In the genomic region with DNA sequence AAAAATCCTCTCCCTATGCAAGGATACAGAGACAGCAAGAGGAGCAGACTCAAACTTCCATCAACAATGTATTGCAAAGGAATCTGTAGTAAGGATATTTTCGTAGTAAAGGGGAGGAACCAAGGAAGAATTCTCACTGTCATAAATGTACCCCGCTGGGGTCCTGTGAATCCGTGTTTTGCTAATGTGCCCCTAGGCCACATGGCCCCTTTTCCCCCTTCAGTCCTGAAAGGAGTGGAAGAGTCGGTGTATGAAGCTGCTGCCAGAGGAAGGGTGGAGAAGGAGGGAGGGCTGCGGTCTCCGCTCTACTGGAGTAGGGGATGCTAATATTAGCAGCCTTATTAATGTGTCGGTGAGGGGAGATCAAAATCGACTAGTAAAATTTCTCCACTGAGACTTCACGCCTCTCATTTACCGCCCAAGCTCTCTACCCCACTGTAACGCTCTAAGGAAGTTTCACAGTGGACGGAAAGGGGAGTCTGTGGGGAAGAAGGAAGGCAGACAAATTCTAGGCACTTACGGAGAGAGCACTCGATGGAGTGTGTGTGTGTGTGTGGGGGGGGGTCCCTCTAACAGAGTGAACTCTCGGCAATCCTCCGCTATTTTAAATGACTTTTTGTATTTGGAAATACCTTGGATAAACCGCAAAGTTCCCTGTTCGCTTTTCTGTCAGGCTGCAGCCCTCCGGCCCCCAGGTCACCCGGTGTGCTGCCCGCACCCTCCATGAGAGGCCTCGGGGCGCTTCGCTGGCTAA, we compare ENCODE assay signal across 11 mouse cellular contexts. TPM values are rescaled to one million over a fixed set of nuclear protein-coding genes. Genes with fewer than 3 reads are reported as not detected.
DNase-seq lines count a peak whose midpoint lies in the region; ATAC-seq lines count a peak whose summit lies in the region.
"Had no signal": no experiment of that assay in that cellular context is flagged by ENCODE, and none has a peak within 500 bp of the region (broad histone marks: within the 10 kb centered on the region; RNA-seq: fewer than 3 reads in every experiment).

No protein-coding gene starts in this region.

- H3K27ac ChIP-seq in kidney, embryonic 16.5 days (ENCODE audit: low read length): no peak overlapping the region
- H3K27ac ChIP-seq in embryonic facial prominence, embryonic 11.5 days (replicated peaks; ENCODE audit: low read depth, low read length): peak overlapping the region; percentile 81
- H3K27ac ChIP-seq in hindbrain, embryonic 16.5 days (ENCODE audit: low read depth, low read length): no peak overlapping the region
- H3K27ac ChIP-seq in neural tube, embryonic 11.5 days (ENCODE audit: low read depth, low read length): no peak overlapping the region

- H3K4me2 ChIP-seq in kidney, embryonic 16.5 days (replicated peaks; ENCODE audit: low read depth, low read length): peak overlapping the region; percentile 72
- H3K4me2 ChIP-seq in embryonic facial prominence, embryonic 11.5 days (ENCODE audit: low read depth, low read length): peak overlapping the region; percentile 75
- peak overlapping the region; percentile 77; the same call in 1 of the 2 replicates for H3K4me2 ChIP-seq in hindbrain, embryonic 16.5 days (ENCODE audit: low read length)
- peak overlapping the region; percentile 10 for H3K4me2 ChIP-seq in neural tube, embryonic 11.5 days (ENCODE audit: low read depth)

- intact Hi-C loops in left cerebral cortex, postnatal 36 days (cut with DNase I): loop anchor here (5.0 to 10.0 kb wide), 2 partner anchors 766 to 1023 kb away; no protein-coding TSS in a partner anchor

- H3K9ac ChIP-seq in kidney, embryonic 16.5 days (replicated peaks; ENCODE audit: low read length): no peak overlapping the region
- peak overlapping the region; percentile 82 for H3K9ac ChIP-seq in embryonic facial prominence, embryonic 11.5 days (replicated peaks; ENCODE audit: low read length)
- no peak overlapping the region for H3K9ac ChIP-seq in hindbrain, embryonic 16.5 days (ENCODE audit: low read depth, low read length)
- H3K9ac ChIP-seq in neural tube, embryonic 11.5 days (ENCODE audit: low read length): no peak overlapping the region

- DNase-seq in kidney, adult 18-20 months: no peak
- peak; percentile 45 for DNase-seq in embryonic facial prominence, embryonic 11.5 days (ENCODE audit: low spot score)
- DNase-seq in neural tube, embryonic 11.5 days (ENCODE audit: low spot score): peak; percentile 53
- no peak for DNase-seq in ovary, postnatal 14 days (ENCODE audit: low spot score)
- no peak for DNase-seq in left cerebral cortex, postnatal 36 days (ENCODE audit: low spot score in 2 of 2)
- DNase-seq: gastrocnemius, postnatal 10 days; lung, postnatal 10 days had no signal

- H3K4me1 ChIP-seq in kidney, embryonic 16.5 days (ENCODE audit: insufficient read depth, low read length): peaks cover 7% of the 10 kb centered on the region
- H3K4me1 ChIP-seq in embryonic facial prominence, embryonic 11.5 days (ENCODE audit: control insufficient read depth, insufficient read depth, low read length): peaks cover 2% of the 10 kb centered on the region; the same call in 1 of the 2 replicates
- peaks cover 14% of the 10 kb centered on the region for H3K4me1 ChIP-seq in hindbrain, embryonic 16.5 days (ENCODE audit: control insufficient read depth, insufficient read depth, low read depth, low read length)
- H3K4me1 ChIP-seq in neural tube, embryonic 11.5 days (ENCODE audit: control insufficient read depth, insufficient read depth, low read length): peaks cover 5% of the 10 kb centered on the region; the same call in 1 of the 2 replicates

- no peaks in the 10 kb centered on the region for H3K9me3 ChIP-seq in kidney, embryonic 16.5 days (ENCODE audit: low read length)
- H3K9me3 ChIP-seq in embryonic facial prominence, embryonic 11.5 days (replicated peaks; ENCODE audit: control insufficient read depth, low read length): no peaks in the 10 kb centered on the region
- no peaks in the 10 kb centered on the region for H3K9me3 ChIP-seq in hindbrain, embryonic 16.5 days (ENCODE audit: control insufficient read depth, low read length)
- H3K9me3 ChIP-seq in neural tube, embryonic 11.5 days (ENCODE audit: control insufficient read depth, low read length): no peaks in the 10 kb centered on the region

- ATAC-seq in kidney, embryonic 16.5 days (ENCODE audit: low FRiP score, low TSS enrichment): no peak
- no peak for ATAC-seq in embryonic facial prominence, embryonic 11.5 days (replicated peaks; ENCODE audit: insufficient number of reproducible peaks, low FRiP score, low TSS enrichment, low read depth)
- ATAC-seq in hindbrain, embryonic 16.5 days: no peak
- no peak for ATAC-seq in neural tube, embryonic 11.5 days (ENCODE audit: insufficient read depth, low FRiP score, low TSS enrichment)
- no peak for ATAC-seq in erythroblast, adult 5-6 weeks (replicated peaks; ENCODE audit: low FRiP score, poor library complexity, severe bottlenecking)

- no peaks in the 10 kb centered on the region for H3K36me3 ChIP-seq in kidney, embryonic 16.5 days (ENCODE audit: insufficient read depth, low read length)
- H3K36me3 ChIP-seq in embryonic facial prominence, embryonic 11.5 days (replicated peaks; ENCODE audit: control insufficient read depth, insufficient read depth, low read depth, low read length): no peaks in the 10 kb centered on the region
- H3K36me3 ChIP-seq in hindbrain, embryonic 16.5 days (ENCODE audit: control insufficient read depth, insufficient read depth, low read length): no peaks in the 10 kb centered on the region
- no peaks in the 10 kb centered on the region for H3K36me3 ChIP-seq in neural tube, embryonic 11.5 days (ENCODE audit: control insufficient read depth, insufficient read depth, low read length)

- peak overlapping the region; percentile 45 for H3K4me3 ChIP-seq in kidney, embryonic 16.5 days (ENCODE audit: low read length)
- H3K4me3 ChIP-seq in embryonic facial prominence, embryonic 11.5 days (ENCODE audit: low read depth, low read length): peak overlapping the region; percentile 66
- peak overlapping the region; percentile 35; the same call in 1 of the 2 replicates for H3K4me3 ChIP-seq in hindbrain, embryonic 16.5 days (ENCODE audit: low read length)
- no peak overlapping the region for H3K4me3 ChIP-seq in neural tube, embryonic 11.5 days (ENCODE audit: low read depth, low read length)

- under 1% methylated on average over 24 of the region's 24 CpGs for WGBS in kidney, embryonic 16.5 days
- under 1% methylated on average over 24 of the region's 24 CpGs for WGBS in embryonic facial prominence, embryonic 11.5 days
- 2% methylated on average over 24 of the region's 24 CpGs for WGBS in hindbrain, embryonic 16.5 days
- WGBS in neural tube, embryonic 11.5 days: under 1% methylated on average over 24 of the region's 24 CpGs

- H3K27me3 ChIP-seq in kidney, embryonic 16.5 days (ENCODE audit: insufficient read depth, low read length): peaks cover 93% of the 10 kb centered on the region
- peaks cover 32% of the 10 kb centered on the region for H3K27me3 ChIP-seq in embryonic facial prominence, embryonic 11.5 days (ENCODE audit: control insufficient read depth, insufficient read depth, low read length)
- H3K27me3 ChIP-seq in hindbrain, embryonic 16.5 days (replicated peaks; ENCODE audit: control insufficient read depth, insufficient read depth, low read length): peaks cover 53% of the 10 kb centered on the region
- H3K27me3 ChIP-seq in neural tube, embryonic 11.5 days (ENCODE audit: control insufficient read depth, insufficient read depth, low read length): peaks cover 81% of the 10 kb centered on the region

RNA-seq across cellular contexts. Expression of gene Dlx5, which starts 1.3 kb away (rescaled TPM):
- 0.22 and 0.47 TPM in 2 replicates for polyA plus RNA-seq in kidney, embryonic 16.5 days (2015; fragmentation: Nextera tagmentation; extraction: Ambion mirVana)
- 54.5 and 63.8 TPM in 2 replicates for polyA plus RNA-seq in embryonic facial prominence, embryonic 11.5 days (2014; fragmentation: Nextera tagmentation; extraction: Ambion mirVana)
- 3.7 TPM in 1 of 2 replicates, not detected in the other for polyA plus RNA-seq in hindbrain, embryonic 16.5 days (2015; fragmentation: Nextera tagmentation; extraction: Ambion mirVana)
- 0.74 and 0.97 TPM in 2 replicates for polyA plus RNA-seq in neural tube, embryonic 11.5 days (2014; fragmentation: Nextera tagmentation; extraction: Ambion mirVana)
- 1 to 10 TPM; 7.4 to 9.6 TPM for total RNA-seq in left cerebral cortex, postnatal 36 days (2021)
- total RNA-seq in erythroblast, adult 5-6 weeks (2015; ENCODE audit: low replicate concordance): not detected in 2 replicates
- total RNA-seq in erythroblast, adult 5-6 weeks (2017; ENCODE audit: low replicate concordance): not detected in 2 replicates
- polyA plus RNA-seq: small intestine, adult 2 months had no signal

RNA-seq across cellular contexts. Expression of gene Dlx6, which starts 17.4 kb away (rescaled TPM):
- not detected in 2 replicates for polyA plus RNA-seq in kidney, embryonic 16.5 days (2015; fragmentation: Nextera tagmentation; extraction: Ambion mirVana)
- polyA plus RNA-seq in embryonic facial prominence, embryonic 11.5 days (2014; fragmentation: Nextera tagmentation; extraction: Ambion mirVana): 3.2 and 5.1 TPM in 2 replicates
- polyA plus RNA-seq in hindbrain, embryonic 16.5 days (2015; fragmentation: Nextera tagmentation; extraction: Ambion mirVana): 0.45 TPM in 1 of 2 replicates, not detected in the other
- not detected in 2 replicates for polyA plus RNA-seq in neural tube, embryonic 11.5 days (2014; fragmentation: Nextera tagmentation; extraction: Ambion mirVana)
- 10 to 100 TPM; 10.5 to 15.6 TPM for total RNA-seq in left cerebral cortex, postnatal 36 days (2021)
- not detected in 2 replicates for total RNA-seq in erythroblast, adult 5-6 weeks (2015; ENCODE audit: low replicate concordance)
- not detected in 2 replicates for total RNA-seq in erythroblast, adult 5-6 weeks (2017; ENCODE audit: low replicate concordance)
- polyA plus RNA-seq: small intestine, adult 2 months had no signal

Comparison
In these comparisons a context has a peak if more than half of its experiments do, and no peak if none do; other contexts are left out.
1. H3K4me2 ChIP-seq: peak in every context shown above with its lines; median percentile 77 in hindbrain, embryonic 16.5 days; 75 in embryonic facial prominence, embryonic 11.5 days; 72 in kidney, embryonic 16.5 days; 10 in neural tube, embryonic 11.5 days.
2. DNase-seq: peak in embryonic facial prominence, embryonic 11.5 days (single experiment) and neural tube, embryonic 11.5 days (single experiment); none in kidney, adult 18-20 months (single experiment), ovary, postnatal 14 days (single experiment) and left cerebral cortex, postnatal 36 days (0 of 2).
3. RNA of gene Dlx5, which starts 1.3 kb away (polyA plus RNA-seq): 54.5 to 63.8 TPM in embryonic facial prominence, embryonic 11.5 days; 0.74 to 0.97 TPM in neural tube, embryonic 11.5 days, 0.22 to 0.47 TPM in kidney, embryonic 16.5 days and 3.7 TPM in hindbrain, embryonic 16.5 days; every median in the first group is over 10 times any median in the second.